Comparison of ENCODE assay signal across 18 mouse cellular contexts in the genomic region with DNA sequence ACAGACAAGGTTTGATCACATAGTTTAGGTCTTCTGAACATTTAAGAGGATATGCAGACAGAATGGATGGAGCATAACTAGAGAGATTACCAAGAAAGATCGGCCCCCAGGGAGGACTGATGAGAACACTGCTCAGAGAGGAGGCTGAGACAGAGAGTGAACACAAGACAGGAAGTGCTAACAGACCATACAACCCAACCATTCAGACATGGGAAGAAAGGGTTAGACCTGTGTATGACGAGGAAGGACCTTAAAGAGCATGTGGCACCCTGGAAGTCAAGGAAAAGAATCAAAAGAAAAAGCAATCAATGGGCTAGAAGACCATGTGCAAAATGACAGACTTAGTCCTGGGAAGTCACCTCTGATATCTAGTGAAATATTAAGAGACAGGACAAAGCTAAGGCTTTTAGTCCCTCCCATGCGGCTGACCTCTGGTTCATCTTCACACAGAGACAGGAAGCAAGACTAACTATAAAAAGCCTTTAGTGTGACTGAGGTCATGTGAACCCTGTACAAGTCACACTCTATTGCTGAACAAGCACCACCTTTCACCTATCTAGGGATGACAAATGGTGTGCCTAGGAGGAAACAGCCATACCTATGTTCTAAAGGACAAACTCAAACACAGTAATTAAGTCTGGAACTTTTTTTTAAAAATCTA. TPM values are rescaled to one million over a fixed set of nuclear protein-coding genes. Genes with fewer than 3 reads are reported as not detected.
A peak's percentile ranks its signal among the peaks of the same experiment; 100 is the strongest.
DNase-seq lines count a peak whose midpoint lies in the region; ATAC-seq and TF ChIP-seq lines count a peak whose summit lies in the region.
"Had no signal": no experiment of that assay in that cellular context is flagged by ENCODE, and none has a peak within 500 bp of the region (broad histone marks: within the 10 kb centered on the region; RNA-seq: fewer than 3 reads in every experiment).

No protein-coding gene starts in this region.

- ATAC-seq in forebrain, embryonic 16.5 days: no peak
- ATAC-seq: lung, postnatal 0 days had no signal

- no peaks in the 10 kb centered on the region for H3K9me3 ChIP-seq in forebrain, embryonic 16.5 days (ENCODE audit: control insufficient read depth, low read length)
- H3K9me3 ChIP-seq: heart, embryonic 10.5 days; limb, embryonic 15.5 days; neural tube, embryonic 12.5 days; stomach, embryonic 15.5 days had no signal

- TF ChIP-seq CTCF in spleen, adult 2 months (IDR thresholded peaks at IDR 0.05; ENCODE audit: extremely low read depth, insufficient read depth, insufficient read length, insufficient replicate concordance): no peak
- no peak for TF ChIP-seq CTCF in small intestine, adult 2 months (IDR thresholded peaks at IDR 0.05; ENCODE audit: extremely low read depth, insufficient read length, insufficient replicate concordance, low read depth, low read length)

- H3K4me3 ChIP-seq in spleen, adult 2 months (ENCODE audit: extremely low read depth, insufficient read depth, insufficient read length): no peak overlapping the region
- no peak overlapping the region for H3K4me3 ChIP-seq in small intestine, adult 2 months (ENCODE audit: low read depth, low read length)
- no peak overlapping the region for H3K4me3 ChIP-seq in forebrain, embryonic 16.5 days (replicated peaks; ENCODE audit: low read length)
- H3K4me3 ChIP-seq: heart, embryonic 10.5 days; limb, embryonic 15.5 days; neural tube, embryonic 12.5 days; stomach, embryonic 15.5 days had no signal

- H3K4me2 ChIP-seq in forebrain, embryonic 16.5 days (ENCODE audit: low read length): no peak overlapping the region
- H3K4me2 ChIP-seq: hindbrain, embryonic 14.5 days; limb, embryonic 15.5 days; neural tube, embryonic 12.5 days; stomach, embryonic 15.5 days had no signal

- H3K27ac ChIP-seq in spleen, adult 2 months (ENCODE audit: insufficient read depth, low read length): peak overlapping the region; percentile 84
- H3K27ac ChIP-seq in small intestine, adult 2 months (ENCODE audit: insufficient read depth, low read depth, low read length): peak overlapping the region; percentile 68
- no peak overlapping the region for H3K27ac ChIP-seq in forebrain, embryonic 16.5 days (ENCODE audit: low read length)
- H3K27ac ChIP-seq: heart, embryonic 10.5 days; hindbrain, embryonic 14.5 days; limb, embryonic 15.5 days; neural tube, embryonic 12.5 days; stomach, embryonic 15.5 days had no signal

- H3K4me1 ChIP-seq in spleen, adult 2 months (ENCODE audit: control insufficient read depth, insufficient read depth, insufficient read length): peaks cover 3% of the 10 kb centered on the region; the same call in 1 of the 2 replicates
- H3K4me1 ChIP-seq in small intestine, adult 2 months (ENCODE audit: control insufficient read depth, insufficient read depth, insufficient read length, low read length): peaks cover 5% of the 10 kb centered on the region; the same call in 1 of the 2 replicates
- peaks cover 4% of the 10 kb centered on the region for H3K4me1 ChIP-seq in forebrain, embryonic 16.5 days (replicated peaks; ENCODE audit: control insufficient read depth, insufficient read depth, low read length)
- H3K4me1 ChIP-seq: heart, embryonic 10.5 days; limb, embryonic 15.5 days; neural tube, embryonic 12.5 days; stomach, embryonic 15.5 days had no signal

- H3K9ac ChIP-seq in forebrain, embryonic 16.5 days (replicated peaks; ENCODE audit: low read depth, low read length): no peak overlapping the region
- H3K9ac ChIP-seq: hindbrain, embryonic 14.5 days; limb, embryonic 15.5 days; neural tube, embryonic 12.5 days; stomach, embryonic 15.5 days had no signal

- intact Hi-C loops in heart, postnatal 14 days (cut with DNase I): no loop called here

- TF ChIP-seq POLR2A in spleen, adult 2 months (IDR thresholded peaks at IDR 0.05; ENCODE audit: low read depth, low read length): no peak; the same call in 1 of the 2 replicates
- TF ChIP-seq POLR2A in small intestine, adult 2 months (IDR thresholded peaks at IDR 0.05; ENCODE audit: low read depth, low read length): no peak

- H3K36me3 ChIP-seq in spleen, adult 2 months (ENCODE audit: control insufficient read depth, insufficient read depth, low read length): no peaks in the 10 kb centered on the region
- H3K36me3 ChIP-seq in small intestine, adult 2 months (ENCODE audit: control insufficient read depth, insufficient read depth, low read length): peaks cover 2% of the 10 kb centered on the region; the same call in 1 of the 2 replicates
- no peaks in the 10 kb centered on the region for H3K36me3 ChIP-seq in forebrain, embryonic 16.5 days (ENCODE audit: control insufficient read depth, insufficient read depth)
- H3K36me3 ChIP-seq: heart, embryonic 10.5 days; neural tube, embryonic 12.5 days; stomach, embryonic 15.5 days had no signal

- DNase-seq in kidney, adult 8-10 months: peak; percentile 37 to 59
- DNase-seq in kidney, postnatal 10 days: no peak
- DNase-seq in spleen, adult 2 months (ENCODE audit: low read depth in 1 of 2, low spot score in 2 of 2): peak; percentile 37 to 75
- DNase-seq in spleen, postnatal 4 days (ENCODE audit: low spot score in 2 of 2): no peak
- peak; percentile 50 for DNase-seq in induced T-regulatory cell, adult 2 months (ENCODE audit: low read depth)
- DNase-seq in heart, postnatal 14 days: no peak
- DNase-seq: adrenal gland, adult 2 months; cerebellum, adult 11 months; cerebellum, postnatal 14 days; heart, postnatal 10 days had no signal

- no peaks in the 10 kb centered on the region for H3K27me3 ChIP-seq in spleen, adult 2 months (ENCODE audit: control insufficient read depth, insufficient read depth, low read length)
- H3K27me3 ChIP-seq in small intestine, adult 2 months (ENCODE audit: control insufficient read depth, insufficient read depth, low read length): no peaks in the 10 kb centered on the region
- H3K27me3 ChIP-seq in forebrain, embryonic 16.5 days (replicated peaks; ENCODE audit: control insufficient read depth, insufficient read depth, low read length): no peaks in the 10 kb centered on the region
- H3K27me3 ChIP-seq: limb, embryonic 15.5 days; neural tube, embryonic 12.5 days; stomach, embryonic 15.5 days had no signal

- 21% methylated on average over 3 of the region's 3 CpGs for whole genome bisulfite sequencing in spleen, adult 2 months
- WGBS in small intestine, adult 2 months: 65% methylated on average over 3 of the region's 3 CpGs
- WGBS in forebrain, embryonic 16.5 days: 86% methylated on average over 3 of the region's 3 CpGs

RNA-seq across cellular contexts. Expression of a gene that starts 12.9 kb away (rescaled TPM):
- polyA plus RNA-seq in spleen, adult 2 months (2012; rRNA removed): 1.4 and 1.9 TPM in 2 replicates
- polyA plus RNA-seq in small intestine, adult 2 months (2012; rRNA removed): 2.5 and 5.1 TPM in 2 replicates
- total RNA-seq in heart, postnatal 14 days (2021): 1 to 10 TPM in 1 of 2 experiments, under 1 TPM in 1; 0.22 to 1.1 TPM
- polyA plus RNA-seq in forebrain, embryonic 16.5 days (2015; fragmentation: Nextera tagmentation; extraction: Ambion mirVana): 18.0 and 18.5 TPM in 2 replicates

RNA-seq across cellular contexts. Expression of a gene that starts 25.4 kb away (rescaled TPM):
- polyA plus RNA-seq in spleen, adult 2 months (2012; rRNA removed): 141 and 143 TPM in 2 replicates
- polyA plus RNA-seq in small intestine, adult 2 months (2012; rRNA removed): 49.1 and 102 TPM in 2 replicates
- 100 to 1,000 TPM; 228 to 255 TPM for total RNA-seq in heart, postnatal 14 days (2021)
- 366 and 411 TPM in 2 replicates for polyA plus RNA-seq in forebrain, embryonic 16.5 days (2015; fragmentation: Nextera tagmentation; extraction: Ambion mirVana)

RNA-seq across cellular contexts. Expression of a gene that starts 33.8 kb away (rescaled TPM):
- 13.7 and 14.9 TPM in 2 replicates for polyA plus RNA-seq in spleen, adult 2 months (2012; rRNA removed)
- 8.0 and 15.9 TPM in 2 replicates for polyA plus RNA-seq in small intestine, adult 2 months (2012; rRNA removed)
- total RNA-seq in heart, postnatal 14 days (2021): 10 to 100 TPM; 30.2 to 32.0 TPM
- polyA plus RNA-seq in forebrain, embryonic 16.5 days (2015; fragmentation: Nextera tagmentation; extraction: Ambion mirVana): 208 and 225 TPM in 2 replicates

Comparison
In these comparisons a context has a peak if more than half of its experiments do, and no peak if none do; other contexts are left out.
1. DNase-seq: peak in kidney, adult 8-10 months (2 of 2), spleen, adult 2 months (2 of 2) and induced T-regulatory cell, adult 2 months (single experiment); none in kidney, postnatal 10 days (single experiment), spleen, postnatal 4 days (0 of 2) and heart, postnatal 14 days (0 of 2).
2. RNA of a gene that starts 33.8 kb away (polyA plus RNA-seq): 208 to 225 TPM in forebrain, embryonic 16.5 days; 8.0 to 15.9 TPM in small intestine, adult 2 months and 13.7 to 14.9 TPM in spleen, adult 2 months; every median in the first group is over 10 times any median in the second.